Mouse (Mus musculus): Measurements from ENCODE around the gene Nhp2. TPM values are rescaled to one million over a fixed set of nuclear protein-coding genes. Genes with fewer than 3 reads are reported as not detected.
A peak's percentile ranks its signal among the peaks of the same experiment; 100 is the strongest.

The Nhp2 gene
- total RNA-seq (2014; fragmentation: Nextera tagmentation) (194 and 203 TPM in 2 replicates), total RNA-seq (2017) (141 and 169 TPM in 2 replicates)

- peak; percentile 73 for ATAC-seq (replicated peaks; ENCODE audit: poor library complexity, severe bottlenecking)
Measured at GRCm38 (mm10) chr11:51619409-51620060, at the start of gene Nhp2. Nhp2 (plus strand) TSS chr11:51619735.

GRCm38 (mm10) chr11:51576454-51576853, 43.1 kb upstream of the Nhp2 start:
- ATAC-seq (replicated peaks; ENCODE audit: poor library complexity, severe bottlenecking): no peak

DNA sequence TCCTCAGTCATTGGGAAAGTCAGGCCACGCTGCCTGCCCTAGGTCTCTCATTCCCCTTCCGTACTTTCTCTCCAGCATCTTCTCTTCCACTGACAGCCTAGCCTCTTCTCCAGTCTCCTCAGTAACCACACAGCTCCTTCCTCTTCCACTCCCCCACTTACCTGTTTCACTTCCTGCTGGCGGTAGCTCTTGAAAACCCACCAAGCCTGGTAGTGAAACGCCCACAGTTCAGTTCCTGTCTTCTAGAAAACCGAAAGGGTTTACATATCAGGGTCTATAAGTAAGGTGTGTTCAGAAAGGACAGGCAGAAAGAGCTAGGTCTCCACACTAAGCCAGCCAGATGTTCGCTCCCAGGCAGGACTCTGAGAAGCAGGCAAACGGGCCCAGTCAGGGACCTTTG, 41.9 kb upstream of the Nhp2 start:
- peak; percentile 83 for ATAC-seq (replicated peaks; ENCODE audit: poor library complexity, severe bottlenecking)

GRCm38 (mm10) chr11:51579024-51579423, 40.5 kb upstream of the Nhp2 start:
- no peak for ATAC-seq (replicated peaks; ENCODE audit: poor library complexity, severe bottlenecking)

- ATAC-seq (replicated peaks; ENCODE audit: poor library complexity, severe bottlenecking): peak; percentile 30
Measured at GRCm38 (mm10) chr11:51582713-51583112, 36.8 kb upstream of the Nhp2 start.

DNA sequence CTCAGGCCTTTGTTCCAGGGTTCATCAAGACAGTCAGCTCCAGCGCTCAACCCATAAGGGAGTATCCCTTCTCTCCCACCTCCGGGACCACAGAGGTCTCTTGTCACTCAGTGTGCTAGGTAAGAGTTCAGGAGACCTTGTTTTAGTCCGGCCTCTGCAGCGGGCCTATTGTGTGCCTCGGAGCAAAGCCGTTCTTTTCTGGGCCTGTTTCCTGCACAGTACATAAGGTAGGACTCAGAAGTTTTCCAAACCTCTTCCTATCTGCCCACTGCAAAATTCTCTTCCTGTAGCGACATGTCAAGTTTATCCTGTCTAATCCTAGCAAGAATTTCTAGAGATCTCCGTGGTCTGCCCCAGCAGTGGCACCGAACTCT, 35.5 kb upstream of the Nhp2 start:
- no peak for ATAC-seq (replicated peaks; ENCODE audit: poor library complexity, severe bottlenecking)

GRCm38 (mm10) chr11:51584431-51585248, 34.9 kb upstream of the Nhp2 start, which contains the start of gene Phykpl:
Phykpl (plus strand) TSS chr11:51584757.
- peak; percentile 75 for ATAC-seq (replicated peaks; ENCODE audit: poor library complexity, severe bottlenecking)

GRCm38 (mm10) chr11:51585608-51586252, 33.8 kb upstream of the Nhp2 start:
- no peak for ATAC-seq (replicated peaks; ENCODE audit: poor library complexity, severe bottlenecking)

GRCm38 (mm10) chr11:51586411-51586810, 33.1 kb upstream of the Nhp2 start:
- ATAC-seq (replicated peaks; ENCODE audit: poor library complexity, severe bottlenecking): no peak

DNA sequence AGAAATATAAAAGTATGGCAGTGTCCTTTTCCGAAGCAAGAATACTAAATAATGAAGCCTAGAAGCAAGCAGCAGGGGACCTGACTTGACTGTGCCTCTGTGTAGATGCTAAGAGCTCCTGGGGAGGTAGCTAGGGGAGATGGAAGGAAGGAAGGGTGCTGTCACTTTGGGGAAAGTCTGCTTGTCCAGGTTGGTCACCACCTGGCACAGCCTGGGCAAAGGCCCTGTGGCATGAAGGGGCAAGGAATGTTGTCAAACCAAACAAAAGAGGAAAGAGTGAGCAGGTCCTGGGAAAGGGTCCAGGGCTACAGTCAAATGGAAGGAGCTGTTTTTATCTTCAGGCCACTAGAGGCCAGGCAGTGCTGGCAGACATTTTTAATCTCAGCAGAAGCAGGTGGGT, 32.5 kb upstream of the Nhp2 start:
- ATAC-seq (replicated peaks; ENCODE audit: poor library complexity, severe bottlenecking): no peak

- ATAC-seq (replicated peaks; ENCODE audit: poor library complexity, severe bottlenecking): no peak
Measured at GRCm38 (mm10) chr11:51588833-51589232, 30.7 kb upstream of the Nhp2 start.

DNA sequence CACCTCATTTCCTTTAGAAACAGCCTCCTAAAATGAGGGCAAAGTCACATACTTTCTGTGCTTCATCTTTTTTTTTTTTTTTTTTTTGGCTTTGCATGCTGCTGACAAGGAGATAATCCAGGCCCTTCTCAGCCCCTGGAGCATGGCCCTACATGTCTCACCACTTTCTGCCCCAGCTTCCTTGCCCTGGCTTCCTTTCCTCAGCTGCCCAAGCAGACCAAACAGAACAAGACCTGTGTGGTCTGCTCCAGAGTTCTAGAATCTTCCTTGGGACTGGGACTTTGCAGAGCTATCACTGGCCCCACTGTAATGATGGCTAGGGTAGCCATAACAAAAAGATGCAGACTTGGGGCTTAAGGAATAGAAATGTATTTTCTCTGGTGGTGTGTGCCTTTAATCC, 29.5 kb upstream of the Nhp2 start:
- no peak for ATAC-seq (replicated peaks; ENCODE audit: poor library complexity, severe bottlenecking)

DNA sequence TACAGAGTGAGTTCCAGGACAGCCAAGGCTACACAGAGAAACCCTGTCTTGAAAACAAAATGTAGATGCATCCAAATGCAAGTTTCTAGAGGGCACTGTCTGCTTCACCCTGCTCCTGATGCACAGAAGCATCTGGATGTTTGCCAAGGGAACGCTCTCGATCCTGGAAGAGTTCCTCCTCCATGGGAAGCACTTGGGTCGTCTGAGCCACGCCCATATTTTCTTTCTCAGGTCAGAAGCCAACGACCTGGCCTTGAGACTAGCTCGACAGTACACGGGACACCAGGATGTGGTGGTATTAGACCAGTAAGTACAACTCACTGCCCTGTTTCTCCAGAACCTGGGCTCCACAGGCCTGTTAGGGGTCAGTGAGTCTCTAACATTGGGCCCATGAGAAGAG, 28.4 kb upstream of the Nhp2 start:
- no peak for ATAC-seq (replicated peaks; ENCODE audit: poor library complexity, severe bottlenecking)

DNA sequence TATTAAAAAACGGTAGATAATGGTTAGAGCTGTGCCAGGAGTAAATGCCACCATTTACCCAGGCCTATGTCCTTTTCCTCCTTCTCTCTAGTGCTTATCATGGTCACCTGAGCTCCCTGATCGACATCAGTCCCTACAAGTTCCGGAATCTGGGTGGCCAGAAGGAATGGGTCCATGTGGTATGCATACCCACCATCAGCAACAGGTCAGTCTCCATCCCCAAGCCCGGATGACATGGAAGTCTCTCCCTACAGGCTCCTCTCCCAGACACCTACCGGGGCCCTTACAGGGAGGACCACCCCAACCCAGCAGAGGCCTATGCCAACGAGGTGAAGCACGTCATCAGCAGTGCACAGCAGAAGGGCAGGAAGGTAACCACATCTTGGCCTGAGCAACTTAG, 27.6 kb upstream of the Nhp2 start:
- no peak for ATAC-seq (replicated peaks; ENCODE audit: poor library complexity, severe bottlenecking)

DNA sequence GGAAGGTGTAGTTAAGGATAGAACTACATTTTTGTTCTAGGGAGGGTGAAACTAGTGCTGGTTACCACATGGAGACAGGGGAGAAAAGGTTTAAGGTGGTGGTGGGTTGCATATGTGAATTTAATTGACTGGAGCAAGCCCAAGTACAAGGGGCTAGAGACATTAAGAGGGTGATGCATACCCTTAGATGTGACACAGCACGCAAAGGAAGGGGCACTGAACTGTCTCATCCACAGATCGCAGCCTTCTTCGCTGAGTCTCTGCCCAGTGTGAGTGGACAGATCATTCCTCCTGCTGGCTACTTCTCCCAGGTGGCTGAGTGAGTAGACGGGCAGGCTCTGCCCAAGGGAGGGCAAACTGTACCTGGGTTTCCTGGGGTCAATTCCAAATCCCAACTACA, 26.2 kb upstream of the Nhp2 start:
- ATAC-seq (replicated peaks; ENCODE audit: poor library complexity, severe bottlenecking): no peak

- no peak for ATAC-seq (replicated peaks; ENCODE audit: poor library complexity, severe bottlenecking)
Measured at GRCm38 (mm10) chr11:51593849-51594248, 25.7 kb upstream of the Nhp2 start.

DNA sequence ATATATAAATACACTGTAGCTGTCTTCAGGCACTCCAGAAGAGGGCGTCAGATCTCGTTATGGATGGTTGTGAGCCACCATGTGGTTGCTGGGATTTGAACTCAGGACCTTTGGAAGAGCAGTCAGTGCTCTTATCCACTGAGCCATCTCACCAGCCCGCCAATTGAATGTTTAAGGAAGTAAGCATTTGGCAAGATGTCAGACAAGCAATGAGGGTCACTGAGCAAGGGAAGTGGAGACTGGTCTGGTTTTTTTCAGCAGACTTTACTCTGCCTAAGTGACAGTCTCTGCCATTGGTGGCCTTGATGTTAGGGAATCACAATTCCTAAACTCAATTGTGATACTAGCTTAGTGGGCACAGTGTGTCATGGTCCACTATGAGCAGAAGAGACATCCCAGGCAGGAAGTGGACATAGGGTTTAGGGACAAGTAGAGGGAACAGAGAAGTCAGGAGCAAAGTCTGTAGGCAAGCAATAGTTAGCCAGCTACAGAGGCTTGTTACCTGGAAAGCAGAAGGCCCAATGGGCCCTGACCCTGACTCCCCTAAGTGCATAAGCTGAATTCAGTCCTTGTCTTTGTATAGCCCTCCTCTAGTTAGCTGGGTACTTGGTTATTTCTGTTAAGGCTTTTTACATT, 24.7 kb upstream of the Nhp2 start:
- peak; percentile 57 for ATAC-seq (replicated peaks; ENCODE audit: poor library complexity, severe bottlenecking)

DNA sequence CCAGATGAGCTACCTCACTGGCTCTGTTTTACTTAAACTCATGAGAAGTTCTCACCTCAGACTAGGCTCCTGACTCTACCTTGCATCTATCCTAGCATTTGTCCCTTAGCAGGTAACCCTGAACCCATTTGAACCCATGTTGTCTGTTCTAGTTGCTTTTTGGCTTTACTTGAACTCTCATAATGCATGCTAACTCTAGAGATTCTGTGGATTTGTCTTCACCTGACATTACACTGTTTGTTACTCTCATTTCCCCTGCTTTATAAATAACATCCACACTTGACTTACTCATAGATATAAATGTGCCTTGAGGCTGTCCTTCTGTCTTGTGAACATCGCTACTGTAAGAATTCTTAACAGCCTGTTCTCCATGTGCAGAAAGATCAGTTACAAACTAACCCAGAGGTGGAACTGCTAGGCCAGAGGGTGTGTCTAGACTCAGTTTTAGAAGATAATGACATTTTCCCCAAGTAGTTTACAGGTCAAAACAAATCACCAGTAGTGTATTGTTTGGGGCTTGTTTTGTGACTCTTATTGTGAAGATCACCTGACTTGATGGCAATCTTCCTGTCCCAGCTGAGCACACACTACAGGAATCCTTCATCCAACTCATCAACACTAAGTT, 24.0 kb upstream of the Nhp2 start:
- ATAC-seq (replicated peaks; ENCODE audit: poor library complexity, severe bottlenecking): no peak

DNA sequence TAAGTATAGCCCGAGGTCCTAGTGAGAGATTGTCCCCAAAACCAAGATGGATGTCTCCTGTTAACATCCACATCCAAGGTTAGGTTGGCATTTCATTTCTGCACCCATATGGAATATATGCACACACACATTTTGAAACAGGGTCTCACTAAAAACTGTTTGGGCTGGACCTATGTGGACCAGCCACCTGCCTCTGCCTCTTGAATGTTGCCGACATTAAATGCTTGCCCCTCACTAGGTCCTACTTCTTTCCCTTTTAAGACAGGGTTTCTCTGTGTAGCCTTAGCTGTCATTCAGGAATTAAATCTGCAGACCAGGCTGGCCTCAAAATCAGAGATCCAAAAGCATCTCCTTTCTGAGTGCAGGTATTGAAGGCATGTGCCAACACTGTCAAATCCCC, 22.0 kb upstream of the Nhp2 start:
- no peak for ATAC-seq (replicated peaks; ENCODE audit: poor library complexity, severe bottlenecking)

DNA sequence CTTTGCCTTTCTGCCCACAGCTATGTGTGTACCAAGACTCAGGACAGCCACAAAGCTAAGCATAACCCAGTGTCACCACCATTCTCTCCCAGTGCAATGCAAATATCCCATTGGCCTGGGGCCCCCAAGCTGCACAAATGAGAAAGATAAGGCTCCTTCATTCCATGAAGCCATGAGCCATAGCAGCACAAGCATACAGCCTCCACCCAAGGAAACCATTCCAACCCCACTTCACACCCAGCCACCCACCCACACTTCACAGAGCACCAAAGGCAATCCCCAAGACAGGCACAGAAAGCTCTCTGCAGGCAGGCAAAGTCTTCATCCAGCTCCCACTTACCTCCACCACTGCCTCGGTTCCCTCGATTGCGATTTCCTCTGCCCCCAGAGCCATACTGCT, 17.3 kb upstream of the Nhp2 start:
- no peak for ATAC-seq (replicated peaks; ENCODE audit: poor library complexity, severe bottlenecking)

All from granulocyte monocyte progenitor cell, adult 5-6 weeks (primary cell).